Mouse (Mus musculus): ENCODE data around the gene Gm38392. TPM values are rescaled to one million over a fixed set of nuclear protein-coding genes. Genes with fewer than 3 reads are reported as not detected.

Gene Gm38392
- polyA plus RNA-seq (2014; fragmentation: Nextera tagmentation; extraction: Ambion mirVana), result 0.20 and 0.49 TPM in 2 replicates

DNA sequence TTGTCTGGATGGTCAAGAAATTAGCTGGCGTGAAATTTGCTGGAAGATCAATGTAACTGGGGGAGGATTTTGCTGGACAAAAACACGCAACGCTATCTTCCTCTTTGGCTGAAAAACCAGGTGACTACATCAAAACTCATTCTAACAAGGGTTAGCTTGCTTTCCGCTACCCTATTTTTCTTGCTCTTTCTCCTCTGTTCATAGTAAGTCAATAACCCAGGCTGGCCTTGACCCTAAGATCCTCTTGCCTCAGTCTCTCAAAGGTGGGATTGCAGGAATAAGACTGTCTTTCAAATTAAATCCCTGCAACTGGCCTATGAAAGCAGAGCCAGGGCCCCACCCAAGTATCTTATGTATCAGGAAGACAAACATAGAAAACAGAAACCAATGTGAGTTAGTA lies at the start of gene Gm38392:
Gene Gm38392 (minus strand): TSS at position 101 of the 400 bp plus-strand sequence.
- ATAC-seq (ENCODE audit: low FRiP score), result no peak
- Histone ChIP-seq H3K4me3 (ENCODE audit: low read depth, low read length) (no peak within 1 kb of the TSS), H3K27ac (ENCODE audit: low read depth, low read length) (no peak within 1 kb of the TSS), H3K4me1 (replicated peaks; ENCODE audit: control insufficient read depth, insufficient read depth, low read length) (no peaks in the 10 kb centered on the region), H3K4me2 (replicated peaks; ENCODE audit: low read depth, low read length) (no peak within 1 kb of the TSS), H3K36me3 (ENCODE audit: control insufficient read depth, insufficient read depth, low read length) (no peaks in the 10 kb centered on the region), H3K9me3 (ENCODE audit: control insufficient read depth, low read length) (no peaks in the 10 kb centered on the region), H3K27me3 (ENCODE audit: control insufficient read depth, insufficient read depth, low read length) (no peaks in the 10 kb centered on the region), H3K9ac (ENCODE audit: low read depth, low read length) (no peak within 1 kb of the TSS)
- WGBS, result 95% methylated on average over 4 of the region's 4 CpGs
- no peak for DNase-seq (ENCODE audit: low spot score)

DNA sequence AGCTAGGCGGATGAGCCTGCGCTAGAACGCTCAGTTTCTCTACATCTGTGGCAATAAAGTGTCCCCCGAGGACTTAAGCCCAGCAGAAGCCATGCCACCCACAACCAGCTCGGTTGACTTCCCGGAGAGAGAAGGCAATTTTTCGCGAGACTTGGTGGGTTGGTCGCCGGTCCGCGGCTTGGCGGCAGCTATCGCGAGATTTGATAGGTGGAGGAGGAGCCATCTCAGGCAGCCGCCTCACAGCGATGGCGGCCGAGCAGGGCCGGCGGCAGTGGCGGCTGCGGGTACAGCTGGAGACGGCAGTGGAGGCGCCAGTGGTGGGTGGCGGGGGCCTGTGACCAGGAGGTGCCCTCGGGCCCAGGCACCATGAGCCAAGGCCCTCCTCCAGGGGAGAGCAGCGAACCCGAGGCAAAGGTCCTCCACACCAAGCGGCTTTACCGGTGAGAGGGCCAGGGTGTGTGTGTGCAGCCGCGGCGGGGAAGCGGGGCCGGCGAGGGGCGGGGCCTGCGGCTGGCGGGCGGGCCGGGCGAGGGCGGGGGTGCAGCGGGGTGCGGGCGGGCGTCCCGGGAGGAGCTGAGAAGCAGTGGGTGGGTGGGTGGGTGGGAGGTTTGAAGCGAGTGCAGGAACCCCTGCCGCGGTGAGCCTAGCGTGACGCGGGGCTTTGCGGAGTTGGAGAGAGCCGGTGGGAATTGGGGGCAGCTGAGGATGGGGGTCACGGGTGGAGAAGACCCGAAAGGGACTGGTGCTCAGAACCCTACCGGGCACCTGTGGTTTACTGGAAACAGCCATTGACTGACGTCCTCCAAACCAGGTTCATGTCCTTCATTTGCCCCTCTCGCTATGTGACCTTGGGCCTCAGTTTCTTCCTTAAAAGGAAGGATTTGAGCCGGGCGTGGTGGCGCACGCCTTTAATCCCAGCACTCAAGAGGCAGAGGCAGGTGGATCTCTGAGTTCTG lies 49.3 kb upstream of the Gm38392 start, which contains the start of the genes Tmem79 and Smg5:
Gene Tmem79 (minus strand): TSS at position 91 of the 956 bp plus-strand sequence.
Gene Smg5 (plus strand): TSS at position 203 of the 956 bp plus-strand sequence.
- peak within 1 kb of the TSS; percentile 94 for H3K9ac ChIP-seq (ENCODE audit: low read depth, low read length)
- DNase-seq (ENCODE audit: low spot score) (peak; percentile 95), ATAC-seq (ENCODE audit: low FRiP score) (peak; percentile 92)
- WGBS, result 3% methylated on average over 58 of the region's 66 CpGs
- peaks cover 8% of the 10 kb centered on the region; the same call in 1 of the 2 replicates for H3K4me1 ChIP-seq (replicated peaks; ENCODE audit: control insufficient read depth, insufficient read depth, low read length)
- peak within 1 kb of the TSS; percentile 53 for H3K4me2 ChIP-seq (replicated peaks; ENCODE audit: low read depth, low read length)
- peak within 1 kb of the TSS; percentile 87 for H3K27ac ChIP-seq (ENCODE audit: low read depth, low read length)
- H3K9me3 ChIP-seq (ENCODE audit: control insufficient read depth, low read length), result no peaks in the 10 kb centered on the region
- H3K36me3 ChIP-seq (ENCODE audit: control insufficient read depth, insufficient read depth, low read length), result no peaks in the 10 kb centered on the region
- no peaks in the 10 kb centered on the region for H3K27me3 ChIP-seq (ENCODE audit: control insufficient read depth, insufficient read depth, low read length)
- H3K4me3 ChIP-seq (ENCODE audit: low read depth, low read length), result peak within 1 kb of the TSS; percentile 82

DNA sequence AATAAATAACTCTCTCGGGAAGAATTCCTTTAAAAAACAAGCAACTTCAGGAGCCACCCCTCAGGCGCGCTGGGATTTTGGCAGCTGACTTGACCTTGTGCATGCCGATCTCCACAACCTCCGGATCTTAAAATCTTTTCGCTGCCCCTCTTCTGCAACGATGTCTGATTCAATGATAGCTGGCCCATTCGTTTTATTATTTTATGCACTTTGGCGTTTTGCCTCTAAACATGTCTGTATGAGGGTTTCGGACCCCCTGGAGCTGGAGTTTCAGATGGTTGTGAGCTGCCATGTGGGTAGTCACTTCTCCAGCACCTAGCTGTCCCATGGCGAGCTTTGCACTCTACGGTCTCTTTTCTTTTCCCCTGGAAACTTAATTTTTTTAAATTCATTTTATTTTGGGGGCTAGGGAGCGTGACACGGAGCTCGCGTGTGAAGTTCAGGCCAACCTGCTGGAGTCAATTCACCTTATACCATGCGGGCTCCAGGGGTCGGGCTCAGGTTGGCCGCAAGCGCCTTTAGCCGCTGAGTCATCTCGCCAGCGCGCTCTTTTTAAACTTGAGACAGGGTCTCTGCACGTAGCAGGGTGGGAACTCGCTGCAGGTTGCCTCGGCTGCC lies 48.5 kb upstream of the Gm38392 start:
- Histone ChIP-seq H3K4me1 (replicated peaks; ENCODE audit: control insufficient read depth, insufficient read depth, low read length) (peaks cover 8% of the 10 kb centered on the region; the same call in 1 of the 2 replicates), H3K27ac (ENCODE audit: low read depth, low read length) (peak overlapping the region; percentile 87), H3K27me3 (ENCODE audit: control insufficient read depth, insufficient read depth, low read length) (no peaks in the 10 kb centered on the region), H3K4me3 (ENCODE audit: low read depth, low read length) (peak overlapping the region; percentile 82), H3K36me3 (ENCODE audit: control insufficient read depth, insufficient read depth, low read length) (no peaks in the 10 kb centered on the region), H3K9me3 (ENCODE audit: control insufficient read depth, low read length) (no peaks in the 10 kb centered on the region), H3K4me2 (replicated peaks; ENCODE audit: low read depth, low read length) (peak overlapping the region; percentile 40), H3K9ac (ENCODE audit: low read depth, low read length) (peak overlapping the region; percentile 94)
- no peak for DNase-seq (ENCODE audit: low spot score)
- peak; percentile 51 for ATAC-seq (ENCODE audit: low FRiP score)
- 1% methylated on average over 27 of the region's 27 CpGs for WGBS

DNA sequence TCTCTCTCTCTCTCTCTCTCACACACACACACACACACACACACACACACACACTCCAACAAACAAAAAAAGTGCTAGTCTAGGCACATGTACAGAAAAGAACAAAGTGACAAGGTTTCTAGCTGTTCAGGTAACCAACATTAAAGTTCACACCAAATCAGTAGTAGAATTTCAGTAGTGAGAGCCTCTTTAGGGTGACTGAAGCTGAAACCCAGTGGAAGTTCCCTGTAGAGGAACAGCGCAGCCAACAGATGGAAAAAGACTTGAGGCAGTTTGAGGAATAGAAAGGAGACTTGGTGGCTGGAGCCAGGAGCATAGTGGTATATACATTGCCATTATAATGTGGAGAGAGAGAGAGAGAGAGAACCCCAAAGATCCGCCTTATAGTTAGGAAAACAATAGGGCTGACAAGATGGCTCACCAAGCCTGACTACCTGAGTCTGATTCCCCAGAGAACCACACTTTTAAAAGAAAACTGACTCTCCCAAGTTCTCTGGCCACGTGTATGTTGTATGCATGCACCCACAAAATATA lies 48.0 kb upstream of the Gm38392 start:
- DNase-seq (ENCODE audit: low spot score) (no peak), ATAC-seq (ENCODE audit: low FRiP score) (no peak)
- Histone ChIP-seq H3K9ac (ENCODE audit: low read depth, low read length) (peak overlapping the region; percentile 94), H3K9me3 (ENCODE audit: control insufficient read depth, low read length) (no peaks in the 10 kb centered on the region), H3K4me3 (ENCODE audit: low read depth, low read length) (peak overlapping the region; percentile 82), H3K4me1 (replicated peaks; ENCODE audit: control insufficient read depth, insufficient read depth, low read length) (peaks cover 8% of the 10 kb centered on the region; the same call in 1 of the 2 replicates), H3K36me3 (ENCODE audit: control insufficient read depth, insufficient read depth, low read length) (no peaks in the 10 kb centered on the region), H3K27me3 (ENCODE audit: control insufficient read depth, insufficient read depth, low read length) (no peaks in the 10 kb centered on the region), H3K4me2 (replicated peaks; ENCODE audit: low read depth, low read length) (peak overlapping the region; percentile 40), H3K27ac (ENCODE audit: low read depth, low read length) (no peak overlapping the region)
- 38% methylated on average over 3 of the region's 3 CpGs for WGBS

DNA sequence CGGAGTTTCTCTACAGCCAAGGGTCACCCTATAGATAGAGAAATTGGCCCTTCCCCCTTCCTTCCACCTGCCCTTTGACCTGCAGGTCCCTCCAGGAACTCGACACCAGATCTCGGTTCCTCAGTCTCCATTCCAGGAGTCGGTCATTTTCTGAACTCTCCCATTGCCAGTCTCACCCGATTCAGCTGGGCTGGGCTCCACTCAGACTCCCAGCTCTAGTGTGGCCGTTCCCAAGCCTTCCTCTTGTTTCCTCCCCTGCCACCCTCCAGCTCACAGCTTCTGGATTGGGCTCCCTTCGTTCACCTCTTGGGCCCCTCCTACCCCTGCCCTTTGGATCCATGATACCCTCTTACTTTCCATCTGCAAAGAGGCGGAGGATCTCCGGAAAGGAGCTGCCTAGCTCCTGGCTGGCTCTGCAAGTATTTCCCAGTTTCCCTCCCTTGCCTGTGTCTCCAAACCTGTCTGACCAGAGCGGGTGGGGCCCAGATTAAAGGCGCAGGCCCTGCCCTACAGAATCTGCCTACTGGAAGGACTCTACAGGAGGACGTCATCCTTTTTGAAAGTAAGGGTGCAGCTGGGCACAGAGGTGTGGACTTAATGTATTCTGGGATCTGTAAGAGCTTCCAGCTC lies 47.1 kb upstream of the Gm38392 start:
- Histone ChIP-seq H3K27me3 (ENCODE audit: control insufficient read depth, insufficient read depth, low read length) (no peaks in the 10 kb centered on the region), H3K36me3 (ENCODE audit: control insufficient read depth, insufficient read depth, low read length) (no peaks in the 10 kb centered on the region), H3K9me3 (ENCODE audit: control insufficient read depth, low read length) (no peaks in the 10 kb centered on the region), H3K4me2 (replicated peaks; ENCODE audit: low read depth, low read length) (no peak overlapping the region), H3K4me3 (ENCODE audit: low read depth, low read length) (no peak overlapping the region), H3K27ac (ENCODE audit: low read depth, low read length) (no peak overlapping the region), H3K4me1 (replicated peaks; ENCODE audit: control insufficient read depth, insufficient read depth, low read length) (peaks cover 8% of the 10 kb centered on the region; the same call in 1 of the 2 replicates), H3K9ac (ENCODE audit: low read depth, low read length) (no peak overlapping the region)
- DNase-seq (ENCODE audit: low spot score), result no peak
- no peak for ATAC-seq (ENCODE audit: low FRiP score)
- WGBS, result 52% methylated on average over 12 of the region's 12 CpGs

DNA sequence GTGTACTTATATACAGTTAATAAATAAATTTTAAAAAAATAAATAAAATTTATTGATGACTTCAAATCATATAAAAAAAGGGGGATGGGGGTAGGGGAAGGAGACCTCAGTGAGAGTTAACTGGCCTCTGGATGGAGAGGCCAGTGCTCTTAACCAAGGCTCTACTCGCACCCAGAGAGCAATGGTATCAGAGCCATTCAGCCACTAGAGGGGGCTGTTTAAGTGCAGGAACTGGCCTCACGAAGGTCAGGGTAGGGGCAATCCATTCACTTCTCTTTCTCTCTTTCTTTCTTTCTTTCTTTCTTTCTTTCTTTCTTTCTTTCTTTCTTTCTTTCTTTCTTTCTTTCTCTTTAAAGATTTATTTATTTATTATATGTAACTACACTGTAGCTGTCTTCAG lies 44.3 kb upstream of the Gm38392 start:
- no peak overlapping the region for H3K27ac ChIP-seq (ENCODE audit: low read depth, low read length)
- 0 out of 2 replicates have a peak, but pooled peaks cover 2% of the 10 kb centered on the region for H3K4me1 ChIP-seq (replicated peaks; ENCODE audit: control insufficient read depth, insufficient read depth, low read length)
- no peak overlapping the region for H3K4me3 ChIP-seq (ENCODE audit: low read depth, low read length)
- no peak overlapping the region for H3K9ac ChIP-seq (ENCODE audit: low read depth, low read length)
- ATAC-seq (ENCODE audit: low FRiP score) (no peak), DNase-seq (ENCODE audit: low spot score) (peak; percentile 61)
- no peak overlapping the region for H3K4me2 ChIP-seq (replicated peaks; ENCODE audit: low read depth, low read length)
- WGBS, result 40% methylated on average over 2 of the region's 2 CpGs
- no peaks in the 10 kb centered on the region for H3K9me3 ChIP-seq (ENCODE audit: control insufficient read depth, low read length)
- no peaks in the 10 kb centered on the region for H3K36me3 ChIP-seq (ENCODE audit: control insufficient read depth, insufficient read depth, low read length)
- H3K27me3 ChIP-seq (ENCODE audit: control insufficient read depth, insufficient read depth, low read length), result no peaks in the 10 kb centered on the region

DNA sequence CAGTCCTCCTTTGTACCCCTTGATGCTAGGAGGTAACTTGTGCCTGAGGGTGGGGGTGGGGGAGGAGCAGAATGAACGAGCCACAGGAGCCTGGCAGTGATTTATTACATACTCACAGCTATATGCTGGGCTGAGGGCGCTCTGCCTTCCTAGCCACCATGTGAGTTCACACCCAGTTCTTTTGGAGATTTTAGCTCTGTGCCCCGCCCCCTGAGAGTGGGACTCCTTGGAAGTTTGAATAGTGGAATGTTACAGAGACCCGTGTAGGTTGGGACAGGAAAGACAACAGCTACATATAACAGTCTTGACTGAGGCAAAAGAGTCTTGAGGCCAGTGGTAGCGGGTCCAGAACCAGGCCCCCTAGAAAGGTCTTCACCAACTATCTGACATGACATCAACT lies 41.9 kb upstream of the Gm38392 start:
- Histone ChIP-seq H3K36me3 (ENCODE audit: control insufficient read depth, insufficient read depth, low read length) (no peaks in the 10 kb centered on the region), H3K4me2 (replicated peaks; ENCODE audit: low read depth, low read length) (no peak overlapping the region)
- WGBS, result 77% methylated on average over 5 of the region's 5 CpGs

DNA sequence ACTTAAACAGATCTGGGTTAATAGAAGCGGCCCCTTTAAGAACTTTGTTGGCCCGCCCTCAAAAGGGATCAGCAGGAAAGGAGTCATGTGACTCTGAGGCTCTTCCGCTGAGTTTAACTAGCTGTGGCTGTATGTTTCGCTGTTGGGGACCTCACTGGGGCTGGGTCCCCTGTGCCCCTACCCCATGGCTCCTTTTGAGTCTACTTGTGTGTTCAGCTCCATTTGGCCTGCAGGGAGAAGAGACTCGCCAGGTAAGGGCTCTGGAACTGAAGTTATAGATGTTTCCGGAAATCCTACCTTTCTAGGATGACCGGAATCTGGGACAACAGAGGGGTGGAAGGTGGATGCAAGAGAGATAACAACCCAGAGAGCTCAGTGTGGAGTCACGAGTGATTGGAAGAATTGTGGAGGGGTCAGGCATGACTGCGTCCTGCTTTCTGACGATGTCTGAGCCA lies 38.0 kb upstream of the Gm38392 start, which contains the start of gene Glmp:
Gene Glmp (plus strand): TSS at position 73 of the 455 bp plus-strand sequence.
- Histone ChIP-seq H3K4me3 (ENCODE audit: low read depth, low read length) (peak within 1 kb of the TSS; percentile 62), H3K9ac (ENCODE audit: low read depth, low read length) (peak within 1 kb of the TSS; percentile 83), H3K4me2 (replicated peaks; ENCODE audit: low read depth, low read length) (peak within 1 kb of the TSS; percentile 72), H3K27ac (ENCODE audit: low read depth, low read length) (no peak within 1 kb of the TSS), H3K4me1 (replicated peaks; ENCODE audit: control insufficient read depth, insufficient read depth, low read length) (no peaks in the 10 kb centered on the region), H3K27me3 (ENCODE audit: control insufficient read depth, insufficient read depth, low read length) (no peaks in the 10 kb centered on the region), H3K36me3 (ENCODE audit: control insufficient read depth, insufficient read depth, low read length) (peaks cover 10% of the 10 kb centered on the region), H3K9me3 (ENCODE audit: control insufficient read depth, low read length) (no peaks in the 10 kb centered on the region)
- DNase-seq (ENCODE audit: low spot score), result peak; percentile 74
- 3% methylated on average over 10 of the region's 10 CpGs for WGBS
- peak; percentile 79 for ATAC-seq (ENCODE audit: low FRiP score)

More for the DNA sequence above, 41.9 kb upstream of the Gm38392 start:
- no peak overlapping the region for H3K27ac ChIP-seq (ENCODE audit: low read depth, low read length)
- H3K9ac ChIP-seq (ENCODE audit: low read depth, low read length), result no peak overlapping the region
- H3K9me3 ChIP-seq (ENCODE audit: control insufficient read depth, low read length), result no peaks in the 10 kb centered on the region
- ATAC-seq (ENCODE audit: low FRiP score) (no peak), DNase-seq (ENCODE audit: low spot score) (no peak)
- H3K4me1 ChIP-seq (replicated peaks; ENCODE audit: control insufficient read depth, insufficient read depth, low read length), result no peaks in the 10 kb centered on the region
- H3K4me3 ChIP-seq (ENCODE audit: low read depth, low read length), result no peak overlapping the region
- no peaks in the 10 kb centered on the region for H3K27me3 ChIP-seq (ENCODE audit: control insufficient read depth, insufficient read depth, low read length)

Data from hindbrain, embryonic 11.5 days (tissue).